Mouse (Mus musculus): ENCODE results near the gene Tmem268. TPM values are rescaled to one million over a fixed set of nuclear protein-coding genes. Genes with fewer than 3 reads are reported as not detected.

Tmem268 gene
- total and polyA plus RNA-seq, 2 experiments from 2014 or later: 5.5 to 5.9 TPM

DNA sequence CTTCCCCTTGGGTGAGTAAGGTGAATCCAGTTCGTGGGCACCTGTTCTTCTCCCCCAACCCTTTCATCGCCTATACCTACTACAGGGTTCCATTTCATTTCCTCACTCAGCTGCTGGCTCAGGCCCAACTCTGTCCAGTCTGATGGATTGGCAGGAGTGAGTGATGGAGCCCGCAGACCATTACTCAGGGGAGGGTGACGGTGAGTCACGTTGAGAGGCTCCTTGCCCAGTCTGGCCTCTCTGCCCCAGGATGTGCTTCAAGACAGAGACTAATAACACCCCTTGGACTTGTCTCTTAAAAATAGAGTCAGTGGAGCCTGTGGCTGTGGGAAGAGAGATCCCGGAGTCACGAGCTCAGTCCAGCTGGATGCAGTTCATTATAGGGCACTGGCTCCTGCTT, 28.2 kb upstream of the Tmem268 start:
- Histone ChIP-seq H3K4me2 (ENCODE audit: low read depth) (no peak overlapping the region), H3K27me3 (ENCODE audit: insufficient read depth, low read length) (no peaks in the 10 kb centered on the region), H3K4me1 (ENCODE audit: insufficient read depth) (peaks cover 4% of the 10 kb centered on the region; the same call in 1 of the 2 replicates), H3K9me3 (ENCODE audit: low read length) (no peaks in the 10 kb centered on the region), H3K4me3 (ENCODE audit: low read depth, low read length) (no peak overlapping the region), H3K27ac (ENCODE audit: low read depth, low read length) (no peak overlapping the region), H3K9ac (no peak overlapping the region), H3K36me3 (ENCODE audit: insufficient read depth) (no peaks in the 10 kb centered on the region)
- no peak for ATAC-seq
- 86% methylated on average over 7 of the region's 7 CpGs for WGBS
- no peak for TF ChIP-seq CTCF (IDR thresholded peaks at IDR 0.05; ENCODE audit: low read depth)
- no peak for DNase-seq

GRCm38 (mm10) chr4:63537602-63538001, 21.0 kb upstream of the Tmem268 start:
- Histone ChIP-seq H3K4me2 (ENCODE audit: low read depth) (no peak overlapping the region), H3K4me3 (ENCODE audit: low read depth, low read length) (no peak overlapping the region), H3K4me1 (ENCODE audit: insufficient read depth) (no peaks in the 10 kb centered on the region), H3K27me3 (ENCODE audit: insufficient read depth, low read length) (no peaks in the 10 kb centered on the region), H3K27ac (ENCODE audit: low read depth, low read length) (peak overlapping the region; percentile 45), H3K9me3 (ENCODE audit: low read length) (no peaks in the 10 kb centered on the region), H3K36me3 (ENCODE audit: insufficient read depth) (no peaks in the 10 kb centered on the region), H3K9ac (no peak overlapping the region)
- DNase-seq: no peak
- 71% methylated on average over 4 of the region's 4 CpGs for WGBS
- TF ChIP-seq CTCF (IDR thresholded peaks at IDR 0.05; ENCODE audit: low read depth): no peak
- ATAC-seq: peak; percentile 54

GRCm38 (mm10) chr4:63542209-63542608, 16.4 kb upstream of the Tmem268 start:
- no peak for TF ChIP-seq CTCF (IDR thresholded peaks at IDR 0.05; ENCODE audit: low read depth)
- no peak overlapping the region for H3K9ac ChIP-seq
- no peaks in the 10 kb centered on the region for H3K9me3 ChIP-seq (ENCODE audit: low read length)
- WGBS: 87% methylated on average over 2 of the region's 2 CpGs
- no peak overlapping the region for H3K4me3 ChIP-seq (ENCODE audit: low read depth, low read length)
- H3K4me2 ChIP-seq (ENCODE audit: low read depth): no peak overlapping the region
- no peaks in the 10 kb centered on the region for H3K36me3 ChIP-seq (ENCODE audit: insufficient read depth)
- H3K4me1 ChIP-seq (ENCODE audit: insufficient read depth): peaks cover 11% of the 10 kb centered on the region; the same call in 1 of the 2 replicates
- DNase-seq (no peak), ATAC-seq (no peak)
- no peak overlapping the region for H3K27ac ChIP-seq (ENCODE audit: low read depth, low read length)
- H3K27me3 ChIP-seq (ENCODE audit: insufficient read depth, low read length): no peaks in the 10 kb centered on the region

DNA sequence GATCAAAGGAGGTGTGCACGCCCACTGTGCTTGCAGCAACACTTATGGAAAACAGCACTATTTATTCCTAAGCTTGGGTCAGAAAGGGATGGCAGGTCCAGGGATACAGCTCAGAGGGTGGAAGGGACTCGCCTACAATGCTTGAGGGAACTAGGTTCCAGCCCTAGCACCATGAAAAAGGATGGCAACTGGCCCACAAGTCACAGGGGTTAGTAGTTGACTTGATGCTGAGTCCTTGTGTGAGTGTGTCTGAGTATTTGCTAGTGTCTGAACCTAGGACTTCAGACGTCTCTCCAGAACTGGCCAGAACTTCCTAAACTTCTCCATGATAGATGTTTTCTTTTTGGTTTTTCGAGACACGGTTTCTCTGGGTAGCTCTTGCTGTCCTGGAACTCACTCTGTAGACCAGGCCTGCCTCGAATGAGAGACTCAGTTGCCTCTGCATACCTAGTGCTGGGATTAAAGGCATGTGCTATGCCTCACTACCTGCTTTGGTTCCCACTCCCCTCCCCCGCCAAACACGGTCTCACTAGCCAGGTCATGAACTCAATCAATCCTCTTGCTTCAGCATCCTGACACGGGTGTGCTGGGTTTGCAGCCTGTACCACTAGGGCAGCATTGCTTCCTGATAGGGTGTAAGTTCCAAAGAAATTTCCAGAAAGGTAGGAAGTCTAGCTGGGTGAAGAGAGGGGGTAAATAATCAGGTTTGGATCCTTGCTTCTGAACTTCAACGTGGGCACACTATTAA, 14.7 kb upstream of the Tmem268 start:
- Histone ChIP-seq H3K9ac (peak overlapping the region; percentile 93), H3K4me2 (ENCODE audit: low read depth) (peak overlapping the region; percentile 68), H3K9me3 (ENCODE audit: low read length) (no peaks in the 10 kb centered on the region), H3K4me3 (ENCODE audit: low read depth, low read length) (peak overlapping the region; percentile 76), H3K4me1 (ENCODE audit: insufficient read depth) (peaks cover 11% of the 10 kb centered on the region; the same call in 1 of the 2 replicates), H3K27ac (ENCODE audit: low read depth, low read length) (peak overlapping the region; percentile 84), H3K36me3 (ENCODE audit: insufficient read depth) (no peaks in the 10 kb centered on the region), H3K27me3 (ENCODE audit: insufficient read depth, low read length) (no peaks in the 10 kb centered on the region)
- DNase-seq (no peak), ATAC-seq (peak; percentile 52)
- TF ChIP-seq CTCF (IDR thresholded peaks at IDR 0.05; ENCODE audit: low read depth): peak; percentile 34
- 64% methylated on average over 10 of the region's 10 CpGs for WGBS

DNA sequence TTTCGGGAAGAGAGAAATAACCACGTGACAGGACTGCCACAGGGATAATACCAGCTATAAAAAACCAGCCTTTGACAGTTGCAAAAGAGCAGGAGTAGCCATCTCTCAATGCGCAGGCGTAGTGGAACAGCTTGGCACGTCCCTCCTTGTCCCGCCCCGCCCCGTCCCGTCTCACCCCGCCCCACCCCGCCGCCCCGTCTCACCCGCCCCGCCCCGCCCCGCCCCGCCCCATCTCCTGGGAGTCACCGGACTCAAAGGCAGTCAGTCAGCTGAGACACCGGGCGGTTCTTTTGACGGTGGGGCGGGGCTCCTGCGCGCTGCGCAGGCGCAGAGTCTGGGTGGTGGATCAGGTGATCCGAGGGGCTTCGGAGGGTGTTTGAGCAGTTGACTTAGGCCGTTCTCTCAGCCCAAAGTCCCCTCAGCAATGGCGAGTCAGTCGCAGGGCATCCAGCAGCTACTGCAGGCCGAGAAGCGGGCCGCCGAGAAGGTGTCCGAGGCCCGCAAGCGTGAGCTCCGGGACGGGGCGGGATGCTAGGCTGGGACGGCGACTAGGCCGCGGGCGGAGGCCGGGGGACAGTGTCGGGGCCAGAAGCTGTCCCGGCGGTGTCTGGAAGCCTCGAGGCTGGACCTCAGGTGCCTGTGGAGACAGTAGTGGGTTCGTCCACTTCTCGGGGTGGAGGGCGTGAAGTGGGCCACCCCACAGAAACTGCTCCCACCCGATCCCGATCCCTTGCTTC, 13.9 kb upstream of the Tmem268 start, which contains the start of gene Atp6v1g1:
Atp6v1g1 (plus strand) TSS at position 279 of the 737 bp plus-strand sequence.
- Histone ChIP-seq H3K4me1 (ENCODE audit: insufficient read depth) (peaks cover 11% of the 10 kb centered on the region; the same call in 1 of the 2 replicates), H3K9ac (peak within 1 kb of the TSS; percentile 93), H3K4me3 (ENCODE audit: low read depth, low read length) (peak within 1 kb of the TSS; percentile 76), H3K36me3 (ENCODE audit: insufficient read depth) (peaks cover 6% of the 10 kb centered on the region), H3K27ac (ENCODE audit: low read depth, low read length) (peak within 1 kb of the TSS; percentile 84), H3K27me3 (ENCODE audit: insufficient read depth, low read length) (no peaks in the 10 kb centered on the region), H3K4me2 (ENCODE audit: low read depth) (peak within 1 kb of the TSS; percentile 68), H3K9me3 (ENCODE audit: low read length) (no peaks in the 10 kb centered on the region)
- ATAC-seq (peak; percentile 97), DNase-seq (peak; percentile 95)
- 3% methylated on average over 57 of the region's 57 CpGs for WGBS
- no peak for TF ChIP-seq CTCF (IDR thresholded peaks at IDR 0.05; ENCODE audit: low read depth)

- no peaks in the 10 kb centered on the region for H3K9me3 ChIP-seq (ENCODE audit: low read length)
- no peaks in the 10 kb centered on the region for H3K27me3 ChIP-seq (ENCODE audit: insufficient read depth, low read length)
- H3K9ac ChIP-seq: peak overlapping the region; percentile 93
- peak overlapping the region; percentile 84 for H3K27ac ChIP-seq (ENCODE audit: low read depth, low read length)
- peaks cover 7% of the 10 kb centered on the region for H3K36me3 ChIP-seq (ENCODE audit: insufficient read depth)
- no peak for DNase-seq
- no peak for ATAC-seq
- H3K4me3 ChIP-seq (ENCODE audit: low read depth, low read length): peak overlapping the region; percentile 76
- peaks cover 11% of the 10 kb centered on the region; the same call in 1 of the 2 replicates for H3K4me1 ChIP-seq (ENCODE audit: insufficient read depth)
- no peak for TF ChIP-seq CTCF (IDR thresholded peaks at IDR 0.05; ENCODE audit: low read depth)
- peak overlapping the region; percentile 68 for H3K4me2 ChIP-seq (ENCODE audit: low read depth)
- WGBS: 9% methylated on average over 26 of the region's 26 CpGs
Measured at GRCm38 (mm10) chr4:63545231-63545958, 13.2 kb upstream of the Tmem268 start.
